Mouse (Mus musculus) hindbrain, embryonic 16.5 days (tissue): Measurements from ENCODE around the gene Mtmr12. TPM values are rescaled to one million over a fixed set of nuclear protein-coding genes. Genes with fewer than 3 reads are reported as not detected.

Experiments
- ATAC-seq: fragments of 200-750 bp; cut with Nextera tagmentation; 2 replicates; pipeline ENCODE4 v1.8.0; 2017; ENCODE audit warnings: moderate TSS enrichment, moderate library complexity
- H3K27ac ChIP-seq: fragments of 300-500 bp; sonication (generic); 2 replicates; pipeline ENCODE4 v1.5.1; 2014; ENCODE audit warnings: low read depth, mild to moderate bottlenecking, control low read depth, low read length, moderate library complexity
- H3K27me3 ChIP-seq: fragments of 300-500 bp; sonication (generic); replicated peaks from 2 replicates; pipeline ENCODE4 v1.6.1; 2014; ENCODE audit warnings: low read length; ENCODE audit not compliant: control insufficient read depth, insufficient read depth
- H3K36me3 ChIP-seq: fragments of 300-500 bp; sonication (generic); 2 replicates; pipeline ENCODE4 v1.6.1; 2014; ENCODE audit warnings: mild to moderate bottlenecking, low read length, moderate library complexity, mixed read lengths; ENCODE audit not compliant: control insufficient read depth, insufficient read depth
- H3K4me1 ChIP-seq: fragments of 300-500 bp; sonication (generic); 2 replicates; pipeline ENCODE4 v1.6.1; 2014; ENCODE audit warnings: low read depth, low read length; ENCODE audit not compliant: control insufficient read depth, insufficient read depth
- H3K4me2 ChIP-seq: fragments of 300-500 bp; sonication (generic); 2 replicates; pipeline ENCODE4 v1.6.1; 2014; ENCODE audit warnings: mild to moderate bottlenecking, low read length, control low read depth, moderate library complexity
- H3K4me3 ChIP-seq: fragments of 300-500 bp; sonication (generic); 2 replicates; pipeline ENCODE4 v1.5.1; 2014; ENCODE audit warnings: mild to moderate bottlenecking, low read length, control low read depth, moderate library complexity
- H3K9ac ChIP-seq: fragments of 300-500 bp; sonication (generic); 2 replicates; pipeline ENCODE4 v1.6.1; 2014; ENCODE audit warnings: low read depth, mild to moderate bottlenecking, control low read depth, low read length, moderate library complexity
- H3K9me3 ChIP-seq: fragments of 300-500 bp; sonication (generic); 2 replicates; pipeline ENCODE4 v1.6.1; 2014; ENCODE audit warnings: mild to moderate bottlenecking, low read length, moderate library complexity; ENCODE audit not compliant: control insufficient read depth
- WGBS: fragments of 180-500 bp; shearing (Covaris S2); extraction: QIAGEN DNeasy Blood & Tissue Kit; methylation state at CpG from one replicate; pipeline ENCODE4 v1.1.7; 2014; 5-methylcytosine and 5-hydroxymethylcytosine counted together
- polyA plus RNA-seq: library from polyadenylated mRNA; unstranded; fragments of >200 nt; fragmentation: Nextera tagmentation; extraction: Ambion mirVana; gene quantifications from 2 replicates; pipeline ENCODE4 v1.2.1, GENCODE M21; 2015

Mtmr12 gene
- polyA plus RNA-seq, 1 experiment from 2014 or later, result 7.1 TPM

DNA sequence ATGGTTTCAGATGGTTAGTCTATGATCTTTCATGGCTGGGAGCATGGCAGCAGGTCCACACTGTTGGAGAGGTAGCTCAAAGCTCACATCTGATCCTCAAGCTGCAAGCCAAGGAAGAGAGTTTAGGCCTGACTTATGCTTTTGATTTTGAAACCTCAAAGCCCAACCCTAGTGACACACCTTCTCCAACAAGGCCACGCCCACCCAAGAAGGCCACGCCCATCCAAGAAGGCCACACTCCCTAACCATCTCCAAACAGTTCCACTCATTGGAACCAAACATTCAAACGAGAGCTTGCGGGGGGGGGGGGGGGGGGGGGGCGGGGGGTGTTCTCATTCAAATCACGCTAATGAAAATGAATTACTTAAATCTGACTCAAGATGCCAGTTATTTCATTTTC lies 96.9 kb downstream of the Mtmr12 start:
- ATAC-seq, result no peak
- 85% methylated on average over 4 of the region's 6 CpGs for whole genome bisulfite sequencing

DNA sequence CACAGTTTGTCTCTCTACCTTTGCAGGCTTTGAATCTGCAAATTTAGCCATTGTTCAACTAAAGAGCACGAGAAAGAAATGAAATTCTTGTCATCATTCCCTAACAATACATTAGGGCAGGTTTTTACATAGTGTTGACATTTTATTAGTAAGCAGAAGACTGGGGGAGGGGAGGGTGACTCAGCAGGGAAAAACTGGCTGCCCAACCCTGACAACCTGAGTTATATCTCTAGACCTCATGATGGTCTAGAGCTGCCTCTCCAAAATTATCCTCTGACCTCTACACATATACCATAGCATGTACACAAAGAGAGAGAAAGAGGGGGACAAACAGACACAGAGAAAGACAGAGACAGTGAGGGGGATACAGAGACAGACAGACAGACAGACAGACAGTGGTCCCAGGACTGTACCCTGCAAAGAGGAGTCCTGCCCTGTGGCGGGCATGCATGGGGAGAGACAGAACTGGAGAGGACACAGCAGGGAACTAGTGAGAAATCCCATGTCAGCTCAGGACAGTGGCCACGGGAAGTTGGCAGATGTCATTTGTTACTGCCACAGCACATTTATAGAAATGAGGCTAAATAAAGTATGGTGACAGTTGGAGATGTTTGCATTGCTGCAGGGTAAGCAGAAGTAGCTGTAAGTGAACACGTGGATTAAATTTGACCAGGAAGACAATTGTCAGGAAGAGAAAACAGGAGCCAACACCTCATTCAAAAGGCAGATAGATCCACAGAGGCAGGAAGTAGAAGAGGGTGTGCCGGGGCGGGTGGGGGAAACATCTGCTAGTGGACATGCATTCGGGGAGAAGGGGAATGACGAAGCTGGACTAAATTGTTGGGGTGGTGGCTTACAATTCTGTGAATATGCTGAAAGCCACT lies 101.6 kb downstream of the Mtmr12 start:
- Histone ChIP-seq H3K4me2 (no peak overlapping the region), H3K4me3 (no peak overlapping the region), H3K27me3 (no peaks in the 10 kb centered on the region), H3K9me3 (no peaks in the 10 kb centered on the region), H3K27ac (no peak overlapping the region), H3K4me1 (no peaks in the 10 kb centered on the region), H3K9ac (no peak overlapping the region), H3K36me3 (no peaks in the 10 kb centered on the region)
- WGBS, result 63% methylated on average over 8 of the region's 8 CpGs
- ATAC-seq, result no peak

More for the DNA sequence above, 96.9 kb downstream of the Mtmr12 start:
- no peak overlapping the region for H3K27ac ChIP-seq
- no peak overlapping the region for H3K4me3 ChIP-seq
- H3K4me2 ChIP-seq, result no peak overlapping the region
- no peaks in the 10 kb centered on the region for H3K4me1 ChIP-seq
- H3K9me3 ChIP-seq, result no peaks in the 10 kb centered on the region
- H3K36me3 ChIP-seq, result no peaks in the 10 kb centered on the region
- no peaks in the 10 kb centered on the region for H3K27me3 ChIP-seq
- no peak overlapping the region for H3K9ac ChIP-seq

DNA sequence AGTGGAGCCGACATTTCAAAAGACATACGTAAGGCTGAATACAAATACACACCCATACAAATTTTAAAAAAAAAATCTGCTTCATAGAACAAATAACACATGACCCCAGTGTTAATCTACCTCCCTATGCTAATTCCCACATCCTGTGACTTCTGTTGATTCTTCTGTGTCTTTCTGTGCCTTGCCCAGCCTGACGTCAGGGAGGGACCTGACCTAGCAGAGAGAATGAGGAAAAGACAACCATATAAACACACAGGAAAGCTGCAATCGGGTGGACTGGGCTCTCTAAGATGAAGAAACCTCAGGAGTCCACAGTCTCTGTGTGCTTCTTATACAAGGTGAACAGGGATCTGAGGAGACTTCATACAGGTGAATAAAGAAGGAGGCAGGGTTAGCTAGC lies 102.3 kb downstream of the Mtmr12 start:
- no peak overlapping the region for H3K4me3 ChIP-seq
- 74% methylated on average over 4 of the region's 4 CpGs for WGBS
- H3K9ac ChIP-seq, result no peak overlapping the region
- H3K9me3 ChIP-seq, result no peaks in the 10 kb centered on the region
- ATAC-seq, result no peak
- H3K4me1 ChIP-seq, result no peaks in the 10 kb centered on the region
- no peak overlapping the region for H3K27ac ChIP-seq
- H3K36me3 ChIP-seq, result no peaks in the 10 kb centered on the region
- no peaks in the 10 kb centered on the region for H3K27me3 ChIP-seq
- no peak overlapping the region for H3K4me2 ChIP-seq

DNA sequence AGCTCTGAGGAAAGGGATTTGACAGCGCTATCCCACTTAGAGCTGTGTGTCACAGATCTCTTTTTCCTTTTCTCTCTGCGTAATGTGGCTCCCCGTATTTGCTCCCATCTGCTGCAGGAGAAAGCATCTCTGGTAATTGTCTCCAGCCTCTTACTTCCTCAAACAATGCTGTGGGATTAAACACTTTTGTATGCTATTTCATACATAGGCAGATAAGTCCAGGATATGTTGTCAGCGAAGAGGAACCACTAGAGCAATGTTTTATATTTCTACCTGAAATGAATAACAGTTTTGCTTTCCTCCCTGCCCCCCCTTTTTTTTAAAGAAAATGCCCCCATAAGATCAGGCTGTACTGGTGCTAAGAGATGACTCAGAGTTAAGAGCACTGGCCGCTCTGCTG lies 103.7 kb downstream of the Mtmr12 start:
- Histone ChIP-seq H3K27ac (no peak overlapping the region), H3K9ac (no peak overlapping the region), H3K4me3 (no peak overlapping the region), H3K36me3 (no peaks in the 10 kb centered on the region), H3K9me3 (no peaks in the 10 kb centered on the region), H3K4me2 (no peak overlapping the region), H3K4me1 (no peaks in the 10 kb centered on the region), H3K27me3 (no peaks in the 10 kb centered on the region)
- ATAC-seq, result no peak
- WGBS, result 92% methylated on average over 5 of the region's 5 CpGs

DNA sequence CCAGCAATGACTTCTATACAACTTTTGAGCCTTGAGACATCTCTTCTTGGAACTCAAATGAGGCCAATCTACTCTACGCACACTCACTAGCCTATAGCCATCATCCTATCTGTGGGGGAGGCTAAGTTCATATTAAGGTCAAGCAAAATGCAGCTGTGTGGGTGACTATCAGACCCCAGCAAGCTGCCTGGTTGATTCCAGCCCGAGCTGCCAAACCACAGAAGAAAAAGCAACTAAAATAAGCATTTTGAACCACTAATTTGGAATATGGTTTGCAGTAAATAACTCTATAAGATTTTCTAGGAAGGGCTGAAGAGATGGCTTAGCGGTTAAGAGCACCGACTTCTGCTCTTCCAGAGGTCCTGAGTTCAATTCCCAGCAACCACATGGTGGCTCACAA lies 105.8 kb downstream of the Mtmr12 start:
- WGBS, result 92% methylated on average over 4 of the region's 4 CpGs

DNA sequence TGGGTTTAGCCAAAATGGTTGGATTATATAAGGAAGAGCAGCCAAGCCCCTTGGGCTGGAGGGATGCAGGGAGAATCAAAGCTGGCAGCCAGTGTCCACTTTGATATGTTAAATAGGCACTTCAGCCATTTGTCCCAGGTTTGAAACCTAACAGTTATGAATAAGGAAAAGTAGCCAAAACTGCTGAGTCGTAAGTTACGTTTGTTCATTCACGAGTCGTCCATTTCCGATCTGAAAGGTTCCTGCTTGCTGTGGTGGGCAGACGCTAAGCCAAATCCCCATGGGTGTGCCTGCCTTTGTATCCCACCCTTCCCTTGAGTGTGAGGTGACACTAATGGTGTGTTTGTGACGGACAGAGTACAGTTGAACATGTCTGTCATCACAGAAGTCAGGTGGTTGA lies 106.6 kb downstream of the Mtmr12 start:
- WGBS, result 90% methylated on average over 7 of the region's 7 CpGs
- Histone ChIP-seq H3K9ac (no peak overlapping the region), H3K27me3 (no peaks in the 10 kb centered on the region), H3K4me1 (no peaks in the 10 kb centered on the region), H3K36me3 (no peaks in the 10 kb centered on the region), H3K4me2 (no peak overlapping the region), H3K4me3 (no peak overlapping the region), H3K9me3 (no peaks in the 10 kb centered on the region), H3K27ac (no peak overlapping the region)
- no peak for ATAC-seq

More for the DNA sequence above, 105.8 kb downstream of the Mtmr12 start:
- H3K36me3 ChIP-seq, result no peaks in the 10 kb centered on the region
- no peak overlapping the region for H3K9ac ChIP-seq
- no peaks in the 10 kb centered on the region for H3K4me1 ChIP-seq
- H3K4me3 ChIP-seq, result no peak overlapping the region
- no peaks in the 10 kb centered on the region for H3K9me3 ChIP-seq
- no peak for ATAC-seq
- H3K27me3 ChIP-seq, result no peaks in the 10 kb centered on the region
- H3K27ac ChIP-seq, result no peak overlapping the region
- no peak overlapping the region for H3K4me2 ChIP-seq

DNA sequence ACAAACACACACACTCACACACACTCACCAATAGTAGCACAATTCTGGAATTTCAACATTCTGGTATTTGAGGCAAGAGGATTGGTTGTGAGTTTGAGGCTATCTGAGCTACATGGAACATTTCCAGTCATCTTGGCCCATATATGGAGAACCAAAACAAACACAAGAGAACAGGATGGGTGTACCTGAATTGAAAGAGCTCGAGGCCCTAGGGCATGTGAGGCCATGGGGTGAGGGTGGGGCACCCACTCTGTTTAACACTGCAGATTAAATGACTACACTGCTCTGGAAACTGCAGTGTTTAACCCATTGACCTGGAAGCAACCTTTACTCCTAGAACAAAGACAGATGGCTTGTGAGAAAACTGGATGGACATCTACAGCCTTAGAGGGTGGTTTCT lies 108.4 kb downstream of the Mtmr12 start:
- 22% methylated on average over 1 of the region's 1 CpGs for WGBS
- Histone ChIP-seq H3K36me3 (no peaks in the 10 kb centered on the region), H3K27me3 (no peaks in the 10 kb centered on the region), H3K9ac (no peak overlapping the region), H3K4me2 (no peak overlapping the region), H3K4me3 (no peak overlapping the region), H3K27ac (no peak overlapping the region), H3K4me1 (no peaks in the 10 kb centered on the region), H3K9me3 (no peaks in the 10 kb centered on the region)
- ATAC-seq, result no peak

DNA sequence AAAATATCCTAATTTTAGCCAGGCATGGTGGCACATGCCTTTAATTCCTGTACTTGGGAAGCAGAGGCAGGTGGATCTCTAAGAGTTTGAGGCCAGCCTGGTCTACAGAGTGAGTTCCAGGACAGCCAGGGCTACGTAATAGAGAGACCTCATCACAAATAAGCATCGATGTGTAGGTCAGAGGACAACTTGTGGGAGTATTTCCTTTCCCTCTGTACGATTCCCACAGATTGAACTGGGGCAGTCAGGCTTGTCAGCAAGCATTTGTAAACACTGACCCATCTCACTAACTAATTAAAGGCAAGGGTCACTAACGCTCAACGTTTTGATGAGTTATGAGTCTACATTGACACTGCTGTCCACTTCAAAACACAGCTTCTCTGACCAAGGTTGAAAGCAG lies 109.8 kb downstream of the Mtmr12 start:
- ATAC-seq, result no peak
- no peaks in the 10 kb centered on the region for H3K27me3 ChIP-seq
- no peaks in the 10 kb centered on the region for H3K36me3 ChIP-seq
- no peak overlapping the region for H3K4me2 ChIP-seq
- H3K4me3 ChIP-seq, result no peak overlapping the region
- H3K27ac ChIP-seq, result no peak overlapping the region
- no peaks in the 10 kb centered on the region for H3K9me3 ChIP-seq
- 86% methylated on average over 5 of the region's 5 CpGs for WGBS
- no peak overlapping the region for H3K9ac ChIP-seq
- H3K4me1 ChIP-seq, result no peaks in the 10 kb centered on the region

DNA sequence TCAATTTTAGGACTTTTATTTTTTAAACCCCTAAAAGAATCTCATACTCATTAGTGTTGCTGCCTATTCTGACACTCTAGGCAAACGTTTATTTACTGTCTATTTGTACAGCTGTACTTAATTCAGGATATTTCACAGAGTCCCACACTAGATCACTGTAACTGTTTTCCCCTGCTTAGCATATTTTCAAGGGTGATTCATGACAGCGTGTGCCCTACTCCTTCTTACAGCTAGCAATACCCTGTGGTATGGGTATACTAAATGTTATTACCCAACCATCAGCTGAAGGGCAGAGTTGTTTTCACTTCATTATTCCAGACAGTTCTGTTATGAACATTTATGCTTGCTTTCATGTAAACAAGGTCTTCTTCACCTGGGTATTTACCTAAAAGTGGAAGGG lies 111.2 kb downstream of the Mtmr12 start:
- Histone ChIP-seq H3K9ac (no peak overlapping the region), H3K9me3 (no peaks in the 10 kb centered on the region), H3K4me3 (no peak overlapping the region), H3K4me1 (no peaks in the 10 kb centered on the region; the same call in 1 of the 2 replicates), H3K36me3 (no peaks in the 10 kb centered on the region), H3K4me2 (no peak overlapping the region), H3K27me3 (0 out of 2 replicates have a peak, but pooled peaks cover 2% of the 10 kb centered on the region), H3K27ac (no peak overlapping the region)
- 70% methylated on average over 2 of the region's 2 CpGs for WGBS
- ATAC-seq, result no peak
